Mouse (Mus musculus) cerebral cortex, adult 2 months (tissue): Measurements from ENCODE around the gene Ccdc107.

Experiments
- WGBS: fragments of 180-500 bp; shearing (Covaris S2); methylation state at CpG from one replicate; pipeline ENCODE4 v1.1.7; 2018; 5-methylcytosine and 5-hydroxymethylcytosine counted together

Ccdc107 gene

DNA sequence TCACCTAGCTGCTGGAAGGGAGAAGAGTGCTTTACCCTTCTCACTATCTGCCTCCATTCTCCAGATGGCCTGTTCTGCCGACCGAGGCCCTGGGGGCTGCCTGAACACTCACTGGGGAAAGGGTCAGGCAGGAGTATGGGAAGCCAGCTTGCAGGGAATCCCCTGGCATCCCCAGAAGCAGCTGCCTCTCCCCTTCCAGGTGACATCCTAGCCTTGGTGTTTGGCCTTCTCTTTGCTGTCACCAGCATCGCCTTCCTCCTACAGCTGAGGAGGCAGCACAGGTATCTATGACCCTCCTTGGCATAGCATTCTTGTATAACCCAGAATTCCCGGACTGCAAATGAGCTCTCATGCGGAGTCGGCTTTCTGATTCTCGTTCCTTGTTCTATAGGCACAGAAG, 20.0 kb downstream of the Ccdc107 start:
- WGBS: 82% methylated on average over 7 of the region's 7 CpGs

DNA sequence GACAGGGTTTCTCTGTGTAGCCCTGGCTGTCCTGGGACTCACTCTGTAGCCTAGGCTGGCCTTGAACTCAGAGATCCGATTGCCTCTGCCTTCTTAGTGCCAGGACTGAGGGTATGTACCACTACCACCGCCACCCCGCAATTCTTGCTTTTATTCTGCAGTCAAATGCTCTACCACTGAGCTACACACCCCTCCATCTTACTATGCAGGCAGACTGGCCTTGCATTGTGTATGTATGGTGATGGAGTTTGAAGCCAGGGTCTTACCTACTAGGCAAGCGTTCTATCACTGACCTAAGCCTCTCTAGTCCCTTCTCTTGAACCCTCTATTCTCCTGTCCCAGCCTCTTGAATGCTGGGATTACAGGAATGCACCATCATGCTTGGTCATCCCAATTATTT, 20.6 kb downstream of the Ccdc107 start:
- 95% methylated on average over 4 of the region's 4 CpGs for WGBS

DNA sequence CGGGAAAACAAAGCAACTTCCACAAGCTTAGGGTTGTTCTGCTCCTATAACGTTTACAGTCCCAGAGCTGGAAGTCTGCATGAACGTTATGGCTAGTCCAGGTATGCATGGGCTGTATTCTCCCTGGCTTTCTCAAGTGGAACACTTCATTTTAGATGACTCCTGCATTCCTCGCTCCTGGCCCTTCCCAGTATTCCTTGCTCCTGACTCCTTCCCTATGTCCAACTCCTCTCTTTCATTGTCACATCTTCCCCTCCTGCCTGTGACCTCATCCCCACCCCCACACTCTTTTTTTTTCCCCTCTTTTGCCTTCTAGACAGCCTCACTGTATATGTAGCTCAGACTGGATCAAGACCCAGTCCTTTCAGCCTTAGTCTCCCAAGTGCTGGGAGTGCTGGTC, 21.1 kb downstream of the Ccdc107 start:
- 90% methylated on average over 4 of the region's 4 CpGs for WGBS

DNA sequence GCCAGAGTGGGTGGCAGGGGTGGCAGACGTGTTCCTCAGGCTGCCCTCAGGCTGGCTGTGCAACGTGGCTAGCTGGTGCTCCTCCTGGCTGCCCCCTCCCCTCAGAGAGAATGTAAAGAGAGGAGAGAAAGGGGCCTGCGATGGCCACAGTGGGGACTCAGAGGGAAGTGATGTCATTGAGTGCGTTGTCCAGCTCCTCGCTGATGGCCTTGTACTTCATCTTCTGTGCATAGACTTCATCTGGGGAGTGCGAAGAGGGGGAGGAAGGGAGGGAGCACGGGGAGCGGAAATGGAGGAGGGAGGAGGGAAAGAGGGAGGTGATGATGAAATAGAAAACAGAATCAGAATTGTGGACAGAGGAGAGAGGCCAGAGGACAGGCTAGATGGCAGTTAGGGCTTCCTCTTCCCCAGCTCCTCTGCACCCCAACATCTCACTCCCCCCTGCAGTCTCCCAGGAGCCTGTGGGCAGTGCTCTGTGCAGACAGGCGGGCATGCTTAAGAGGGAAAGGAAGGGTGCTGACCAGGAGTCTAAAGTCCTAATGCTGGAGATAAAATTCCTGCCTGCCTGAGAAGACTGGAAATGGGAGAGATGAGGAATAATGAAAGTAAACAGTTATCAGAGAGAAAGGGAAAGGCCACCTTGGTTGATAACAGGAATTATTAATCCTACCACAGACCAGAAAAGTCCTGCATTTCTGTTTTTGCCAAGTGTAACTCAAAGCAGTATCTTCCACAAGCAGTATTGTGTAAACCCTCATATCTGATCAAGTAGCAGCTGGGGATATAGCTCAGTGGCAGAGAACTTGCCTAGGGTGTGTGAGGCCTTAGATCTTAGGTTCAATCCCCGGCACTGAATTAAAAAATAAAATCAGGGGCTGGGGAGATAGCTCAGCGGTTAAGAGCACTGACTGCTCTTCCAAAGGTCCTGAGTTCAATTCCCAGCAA, 23.3 kb downstream of the Ccdc107 start:
- WGBS: 77% methylated on average over 11 of the region's 11 CpGs

DNA sequence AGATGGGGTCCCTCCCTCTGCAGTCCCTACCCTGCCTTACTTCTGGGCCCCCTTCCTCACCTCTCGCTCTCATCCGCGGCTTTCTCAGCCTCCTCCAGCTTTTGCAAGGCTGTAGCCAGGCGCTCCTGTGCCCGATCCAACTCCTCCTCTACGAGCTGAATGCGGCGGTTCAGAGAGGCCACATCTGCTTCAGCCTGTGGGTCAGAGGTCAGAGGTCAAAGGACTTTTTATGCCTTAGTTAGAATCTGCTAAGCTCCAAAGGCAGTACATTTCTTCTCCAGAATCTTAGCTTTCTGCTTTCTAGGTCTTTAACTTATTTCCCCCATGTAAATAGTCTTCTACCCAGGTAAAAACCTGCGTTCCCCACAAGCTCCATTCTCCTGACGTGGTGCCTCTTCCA, 26.9 kb downstream of the Ccdc107 start:
- WGBS: 24% methylated on average over 10 of the region's 10 CpGs

DNA sequence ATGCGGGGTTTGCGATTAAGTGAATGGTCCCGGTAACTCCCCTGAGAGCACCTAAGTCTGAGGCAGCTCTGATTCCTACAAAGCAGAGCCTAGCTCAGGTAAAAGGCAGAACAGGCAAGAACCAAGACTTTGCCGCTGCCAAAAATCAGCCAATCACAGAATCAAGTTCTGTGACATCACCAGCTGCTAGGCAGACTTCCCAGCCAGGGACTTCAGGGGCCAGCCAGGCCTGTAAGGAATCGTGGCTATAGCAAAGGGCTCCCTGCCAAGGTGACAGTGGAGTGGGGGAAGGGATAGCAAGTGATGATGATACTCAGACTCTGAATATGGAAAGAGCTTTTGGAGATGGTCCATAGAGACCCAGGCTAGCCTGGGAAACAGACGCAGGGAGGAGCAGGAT, 27.3 kb downstream of the Ccdc107 start:
- WGBS: 21% methylated on average over 6 of the region's 6 CpGs

DNA sequence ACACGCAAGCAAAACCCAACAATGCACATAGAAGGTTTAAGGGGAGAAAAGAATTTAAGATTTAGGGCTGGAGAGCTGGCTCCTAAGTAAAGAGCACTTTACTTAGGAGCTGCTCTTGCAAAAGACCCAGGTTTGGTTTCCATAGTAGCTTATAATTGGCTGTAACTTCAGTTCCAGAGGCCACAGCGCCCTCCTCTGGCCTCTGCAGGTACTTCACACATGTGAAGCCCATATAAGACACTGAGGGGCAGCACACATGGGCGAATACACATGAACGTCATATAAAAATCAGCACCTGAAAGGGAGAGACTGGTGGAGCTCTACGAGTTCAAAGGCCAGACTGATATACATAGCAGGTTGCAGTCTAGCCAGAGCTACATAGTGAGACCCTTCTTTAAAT, 35.2 kb downstream of the Ccdc107 start:
- WGBS: 75% methylated on average over 5 of the region's 5 CpGs

DNA sequence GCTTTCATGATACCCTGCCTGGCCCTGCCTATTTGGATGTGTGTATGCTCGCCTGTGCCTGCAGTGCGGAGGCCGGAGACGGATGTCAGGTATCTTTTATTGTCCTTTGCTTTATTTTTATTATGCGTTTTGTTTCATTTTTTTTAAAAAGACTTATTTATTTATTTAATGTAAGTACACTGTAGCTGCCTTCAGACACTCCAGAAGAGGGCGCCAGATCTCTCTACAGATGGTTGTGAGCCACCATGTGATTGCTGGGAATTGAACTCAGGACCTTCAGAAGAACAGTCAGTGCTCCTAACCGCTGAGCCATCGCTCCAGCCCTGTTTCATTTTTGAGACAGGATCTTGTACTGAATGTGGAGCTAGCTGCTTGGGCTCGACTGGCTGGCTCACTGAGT, 35.8 kb downstream of the Ccdc107 start:
- WGBS: 84% methylated on average over 9 of the region's 9 CpGs

DNA sequence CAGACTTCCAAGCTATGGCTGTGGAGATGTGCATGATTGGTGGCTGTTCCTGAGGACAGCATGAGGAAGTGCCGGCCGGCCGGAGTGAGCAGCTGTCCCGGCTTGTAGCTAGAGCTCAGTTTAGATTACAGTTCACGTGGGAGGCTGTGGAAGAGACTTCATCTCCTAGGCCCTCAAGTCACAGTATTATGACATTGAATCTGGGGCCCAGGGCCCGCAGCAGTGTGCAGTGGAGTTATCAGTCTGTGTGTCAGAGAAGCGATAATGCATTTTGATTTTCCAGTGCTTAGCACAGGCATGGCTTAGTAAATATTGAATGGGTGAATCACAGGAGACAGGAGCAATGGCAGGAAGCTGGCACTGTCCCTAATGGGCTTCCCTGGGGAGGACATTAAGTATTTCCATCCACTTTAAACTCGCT, 37.4 kb downstream of the Ccdc107 start:
- WGBS: 41% methylated on average over 8 of the region's 8 CpGs

DNA sequence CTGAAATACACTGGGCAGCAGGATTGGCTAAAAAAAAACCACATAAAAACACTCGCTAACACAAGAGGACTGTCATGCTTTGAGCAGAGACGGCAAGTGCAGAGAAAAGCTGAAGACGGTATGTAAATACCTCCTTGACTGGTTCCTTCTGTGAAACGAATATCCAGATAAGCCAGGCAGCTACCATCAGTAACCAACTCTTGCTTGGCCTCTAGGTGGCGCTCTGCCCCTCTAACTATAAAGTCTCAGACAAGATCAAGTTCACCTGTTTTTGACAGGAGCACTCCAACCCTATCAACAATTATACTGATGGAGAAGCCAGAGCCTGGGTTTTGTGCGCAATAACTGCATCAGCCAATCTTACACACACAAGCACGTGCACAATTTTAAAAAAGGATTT, 37.9 kb downstream of the Ccdc107 start:
- WGBS: 20% methylated on average over 7 of the region's 7 CpGs

DNA sequence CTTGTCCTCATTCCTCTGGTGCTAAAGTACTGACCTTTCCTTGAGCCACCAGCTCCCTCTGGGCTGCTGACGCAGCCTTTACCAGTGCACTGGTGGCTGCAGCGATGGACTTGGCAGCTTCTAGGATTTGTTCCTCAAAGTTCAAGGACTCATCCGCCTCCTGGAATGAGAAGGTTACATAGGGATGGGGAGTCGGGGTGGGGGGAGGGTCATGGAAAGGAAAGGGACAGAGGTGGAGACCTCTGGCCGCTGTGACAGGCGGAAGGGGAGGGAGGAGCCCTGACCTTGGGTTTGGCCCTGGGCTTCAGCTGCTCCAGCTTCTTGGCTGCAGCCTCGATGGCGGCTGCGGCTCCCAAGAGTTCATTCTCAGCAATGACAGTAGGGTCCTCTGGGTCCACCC, 40.6 kb downstream of the Ccdc107 start:
- 85% methylated on average over 9 of the region's 9 CpGs for WGBS

DNA sequence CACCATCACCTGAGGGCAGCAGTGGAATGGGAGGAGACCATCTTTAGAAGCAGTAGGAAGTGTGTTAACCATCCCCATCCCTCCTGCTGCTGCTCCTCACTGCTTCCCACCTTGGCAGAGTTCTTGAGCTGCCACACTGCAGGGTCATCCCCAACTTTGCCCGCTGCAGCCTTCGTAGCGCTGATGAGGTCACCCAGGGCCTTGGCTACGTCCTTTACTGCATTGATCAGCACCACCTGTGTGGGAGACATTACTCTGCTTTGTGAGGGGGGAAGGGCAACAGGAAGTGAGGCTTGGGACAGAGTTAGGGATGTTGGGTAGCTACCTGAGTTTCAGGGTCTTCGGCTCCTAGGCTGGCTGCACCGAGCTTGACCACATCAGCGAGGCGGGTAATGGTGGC, 42.9 kb downstream of the Ccdc107 start:
- WGBS: 91% methylated on average over 8 of the region's 8 CpGs

DNA sequence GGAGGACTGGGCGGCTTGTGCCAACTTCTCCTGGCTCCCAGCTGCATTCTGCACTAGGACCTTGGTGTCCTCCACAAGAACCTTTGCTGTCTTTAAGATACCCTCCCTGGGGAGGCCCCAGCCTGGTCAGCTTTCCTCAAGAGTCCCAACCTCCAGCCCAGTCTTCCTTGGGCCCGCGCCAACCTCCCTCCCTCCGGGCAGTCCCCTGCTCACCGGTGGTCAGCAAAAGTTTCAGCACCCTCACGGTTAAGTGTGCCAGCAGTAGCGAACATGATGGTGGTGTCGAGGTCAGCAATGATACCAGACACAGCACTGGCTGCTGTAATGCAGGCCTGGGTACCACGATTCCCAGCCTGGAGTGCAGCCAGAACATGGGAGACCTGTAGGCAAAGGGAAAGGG, 43.3 kb downstream of the Ccdc107 start:
- WGBS: 89% methylated on average over 9 of the region's 9 CpGs

DNA sequence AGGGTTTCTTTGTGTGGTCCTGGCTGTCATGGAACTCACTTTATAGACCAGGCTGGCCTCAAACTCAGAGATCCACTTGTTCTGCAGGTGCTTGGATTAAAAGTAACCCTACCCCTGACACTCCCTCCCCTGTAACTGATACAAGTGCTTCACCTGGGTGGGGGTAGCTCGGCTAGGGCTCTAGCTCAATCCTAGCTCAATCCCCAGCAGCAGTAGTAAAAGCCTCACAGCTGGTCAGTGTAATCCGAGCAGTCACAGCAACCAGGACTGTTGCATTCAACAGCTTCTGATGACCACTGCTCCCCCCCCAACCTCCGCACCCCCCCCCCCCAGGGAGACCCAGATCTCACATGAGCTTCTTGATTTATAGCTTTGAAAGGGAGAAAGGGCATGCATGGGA, 49.3 kb downstream of the Ccdc107 start:
- 84% methylated on average over 3 of the region's 3 CpGs for WGBS
